Mouse (Mus musculus): ENCODE results near the gene Zfp112.

DNA sequence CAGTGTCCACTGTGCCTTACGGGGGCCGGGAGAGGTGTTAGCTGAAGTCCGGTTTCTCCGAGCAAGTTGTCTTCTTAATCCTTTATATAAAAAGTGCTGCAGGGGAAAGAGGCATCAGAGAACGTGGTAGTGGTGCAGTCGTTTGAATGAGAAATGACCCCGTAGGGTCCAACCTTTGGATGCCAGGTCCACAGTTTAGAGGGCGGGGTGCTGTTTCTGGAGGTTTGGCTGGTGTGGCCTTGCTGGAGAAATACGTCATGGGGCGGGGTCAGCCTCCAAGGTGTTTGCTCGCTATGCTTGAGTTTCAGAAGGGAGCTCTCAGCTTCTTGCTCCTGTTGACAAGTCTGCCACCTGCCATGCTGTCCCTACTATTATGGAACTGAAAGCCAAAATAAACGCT, 887 bp downstream of the Zfp112 start:
- TF ChIP-seq CTCF (IDR thresholded peaks at IDR 0.05) (no peak), EP300 (IDR thresholded peaks at IDR 0.05) (no peak)
